Mouse (Mus musculus) embryonic facial prominence, embryonic 13.5 days (tissue): ENCODE data around the gene Map3k5. TPM values are rescaled to one million over a fixed set of nuclear protein-coding genes. Genes with fewer than 3 reads are reported as not detected.

Experiments
- ATAC-seq: fragments of 200-750 bp; cut with Nextera tagmentation; 2 replicates; pipeline ENCODE4 v1.8.0; 2017; ENCODE audit warnings: low read depth; ENCODE audit not compliant: insufficient number of reproducible peaks, insufficient read depth, low FRiP score, low TSS enrichment
- H3K27ac ChIP-seq: fragments of 300-500 bp; sonication (generic); 2 replicates; pipeline ENCODE4 v1.5.1; 2015; ENCODE audit warnings: moderate library complexity, mild to moderate bottlenecking, inconsistent platforms
- H3K27me3 ChIP-seq: fragments of 300-500 bp; sonication (generic); 2 replicates; pipeline ENCODE4 v1.6.1; 2015; ENCODE audit warnings: mild to moderate bottlenecking, inconsistent platforms
- H3K36me3 ChIP-seq: fragments of 300-500 bp; sonication (generic); 2 replicates; pipeline ENCODE4 v1.6.1; 2015; ENCODE audit warnings: mild to moderate bottlenecking, inconsistent platforms
- H3K4me1 ChIP-seq: fragments of 300-500 bp; sonication (generic); 2 replicates; pipeline ENCODE4 v1.6.1; 2015; ENCODE audit warnings: inconsistent platforms
- H3K4me2 ChIP-seq: fragments of 300-500 bp; sonication (generic); 2 replicates; pipeline ENCODE4 v1.6.1; 2015; ENCODE audit warnings: moderate library complexity, mild to moderate bottlenecking, inconsistent platforms
- H3K4me3 ChIP-seq: fragments of 300-500 bp; sonication (generic); 2 replicates; pipeline ENCODE4 v1.5.1; 2015; ENCODE audit warnings: mild to moderate bottlenecking, inconsistent platforms
- H3K9ac ChIP-seq: fragments of 300-500 bp; sonication (generic); 2 replicates; pipeline ENCODE4 v1.6.1; 2015; ENCODE audit warnings: mild to moderate bottlenecking, inconsistent platforms
- H3K9me3 ChIP-seq: fragments of 300-500 bp; sonication (generic); 2 replicates; pipeline ENCODE4 v1.6.1; 2016; ENCODE audit warnings: inconsistent platforms
- WGBS: fragments of 180-500 bp; shearing (Covaris S2); methylation state at CpG from one replicate; pipeline ENCODE4 v1.1.7; 2015; ENCODE audit warnings: mixed read lengths; 5-methylcytosine and 5-hydroxymethylcytosine counted together
- polyA plus RNA-seq: library from polyadenylated mRNA; unstranded; fragments of >200 nt; fragmentation: Nextera tagmentation; extraction: Ambion mirVana; gene quantifications from 2 replicates; pipeline ENCODE4 v1.2.1, GENCODE M21; 2015

Map3k5 gene
- polyA plus RNA-seq: 2.0 and 2.2 TPM in 2 replicates

- Histone ChIP-seq H3K9ac (peak within 1 kb of the TSS; percentile 78), H3K4me2 (peak within 1 kb of the TSS; percentile 96), H3K36me3 (no peaks in the 10 kb centered on the region), H3K27me3 (peaks cover 5% of the 10 kb centered on the region), H3K27ac (peak within 1 kb of the TSS; percentile 77), H3K4me3 (peak within 1 kb of the TSS; percentile 74), H3K9me3 (no peaks in the 10 kb centered on the region), H3K4me1 (peaks cover 23% of the 10 kb centered on the region)
- ATAC-seq: peak; percentile 60
- WGBS: under 1% methylated on average over 86 of the region's 95 CpGs
These were observed at the start of gene Map3k5 for GRCm38 (mm10) chr10:19934384-19935294. TSS of gene Map3k5 (plus strand) at chr10:19934472.

DNA sequence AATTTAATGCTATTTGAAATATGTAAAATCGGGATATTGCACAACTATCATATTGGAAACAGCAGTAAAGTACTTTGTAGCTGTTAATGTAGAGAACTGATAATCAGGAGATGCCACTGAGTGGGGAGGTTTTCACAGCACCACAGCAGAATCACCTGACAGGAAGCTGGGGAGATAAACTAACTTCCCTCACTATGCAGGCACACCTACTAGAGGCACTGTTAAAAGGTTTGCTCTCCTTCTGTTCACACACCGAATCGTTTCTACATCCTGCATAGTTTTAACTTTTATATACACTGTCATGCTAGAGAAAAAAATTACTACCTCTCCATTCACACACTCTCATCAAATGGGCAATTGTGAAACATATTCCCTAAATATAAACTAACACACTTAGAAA lies 48.0 kb upstream of the Map3k5 start:
- no peak overlapping the region for H3K9ac ChIP-seq

GRCm38 (mm10) chr10:19889908-19890307 lies 44.4 kb upstream of the Map3k5 start:
- Histone ChIP-seq H3K4me3 (no peak overlapping the region), H3K4me1 (peaks cover 9% of the 10 kb centered on the region; the same call in 1 of the 2 replicates), H3K9ac (no peak overlapping the region), H3K27ac (no peak overlapping the region), H3K36me3 (peaks cover 7% of the 10 kb centered on the region; the same call in 1 of the 2 replicates), H3K27me3 (no peaks in the 10 kb centered on the region), H3K4me2 (no peak overlapping the region), H3K9me3 (no peaks in the 10 kb centered on the region)
- 77% methylated on average over 3 of the region's 3 CpGs for WGBS
- ATAC-seq: no peak

More for the DNA sequence above, 48.0 kb upstream of the Map3k5 start:
- peaks cover 11% of the 10 kb centered on the region; the same call in 1 of the 2 replicates for H3K36me3 ChIP-seq
- H3K9me3 ChIP-seq: no peaks in the 10 kb centered on the region
- H3K4me2 ChIP-seq: no peak overlapping the region
- ATAC-seq: no peak
- 89% methylated on average over 3 of the region's 3 CpGs for WGBS
- no peaks in the 10 kb centered on the region for H3K27me3 ChIP-seq
- no peak overlapping the region for H3K27ac ChIP-seq
- no peak overlapping the region for H3K4me3 ChIP-seq
- H3K4me1 ChIP-seq: 0 out of 2 replicates have a peak, but pooled peaks cover 3% of the 10 kb centered on the region

- Histone ChIP-seq H3K36me3 (peaks cover 7% of the 10 kb centered on the region; the same call in 1 of the 2 replicates), H3K4me2 (no peak overlapping the region), H3K9ac (no peak overlapping the region), H3K4me1 (peaks cover 9% of the 10 kb centered on the region; the same call in 1 of the 2 replicates), H3K27me3 (no peaks in the 10 kb centered on the region), H3K4me3 (no peak overlapping the region), H3K27ac (no peak overlapping the region), H3K9me3 (no peaks in the 10 kb centered on the region)
- WGBS: 39% methylated on average over 3 of the region's 3 CpGs
- ATAC-seq: no peak
These were observed 42.6 kb upstream of the Map3k5 start for GRCm38 (mm10) chr10:19891686-19892085.

- Histone ChIP-seq H3K27ac (no peak overlapping the region), H3K4me3 (no peak overlapping the region), H3K9me3 (no peaks in the 10 kb centered on the region), H3K27me3 (no peaks in the 10 kb centered on the region), H3K36me3 (peaks cover 7% of the 10 kb centered on the region; the same call in 1 of the 2 replicates), H3K9ac (no peak overlapping the region), H3K4me1 (peaks cover 9% of the 10 kb centered on the region; the same call in 1 of the 2 replicates), H3K4me2 (no peak overlapping the region)
- 69% methylated on average over 6 of the region's 6 CpGs for WGBS
- no peak for ATAC-seq
These were observed 41.1 kb upstream of the Map3k5 start for GRCm38 (mm10) chr10:19893146-19893545.

GRCm38 (mm10) chr10:19893976-19894375 lies 40.3 kb upstream of the Map3k5 start:
- Histone ChIP-seq H3K36me3 (peaks cover under 1% of the 10 kb centered on the region; the same call in 1 of the 2 replicates), H3K9me3 (no peaks in the 10 kb centered on the region), H3K27me3 (no peaks in the 10 kb centered on the region), H3K4me2 (no peak overlapping the region), H3K4me1 (peaks cover 9% of the 10 kb centered on the region; the same call in 1 of the 2 replicates), H3K4me3 (no peak overlapping the region), H3K9ac (no peak overlapping the region), H3K27ac (no peak overlapping the region)
- no peak for ATAC-seq
- WGBS: 18% methylated on average over 4 of the region's 4 CpGs

DNA sequence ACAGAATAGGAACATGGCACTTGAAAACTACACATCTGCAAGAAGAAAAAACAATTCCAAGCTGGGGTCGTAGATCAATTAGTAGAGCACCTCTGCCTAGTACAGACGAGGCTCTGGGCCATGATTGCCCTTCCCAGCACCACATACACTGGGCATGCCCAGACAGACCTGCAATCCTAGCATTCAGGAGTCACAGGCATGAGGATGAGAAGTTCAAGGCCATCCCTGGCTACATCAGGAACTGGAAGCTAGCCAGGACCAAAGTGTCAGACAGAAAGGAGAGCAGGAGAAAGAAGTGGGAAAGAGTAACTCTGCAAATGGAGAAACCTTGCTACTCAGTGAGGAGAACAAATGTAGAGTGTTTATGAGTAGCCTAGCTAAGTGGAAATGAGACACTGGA lies 34.1 kb upstream of the Map3k5 start:
- 57% methylated on average over 2 of the region's 2 CpGs for WGBS
- no peaks in the 10 kb centered on the region for H3K4me1 ChIP-seq
- no peaks in the 10 kb centered on the region for H3K27me3 ChIP-seq
- no peak overlapping the region for H3K27ac ChIP-seq
- H3K9ac ChIP-seq: no peak overlapping the region; the same call in 1 of the 2 replicates
- H3K36me3 ChIP-seq: peaks cover 2% of the 10 kb centered on the region; the same call in 1 of the 2 replicates
- H3K4me2 ChIP-seq: no peak overlapping the region
- no peaks in the 10 kb centered on the region for H3K9me3 ChIP-seq
- no peak overlapping the region for H3K4me3 ChIP-seq
- ATAC-seq: no peak

DNA sequence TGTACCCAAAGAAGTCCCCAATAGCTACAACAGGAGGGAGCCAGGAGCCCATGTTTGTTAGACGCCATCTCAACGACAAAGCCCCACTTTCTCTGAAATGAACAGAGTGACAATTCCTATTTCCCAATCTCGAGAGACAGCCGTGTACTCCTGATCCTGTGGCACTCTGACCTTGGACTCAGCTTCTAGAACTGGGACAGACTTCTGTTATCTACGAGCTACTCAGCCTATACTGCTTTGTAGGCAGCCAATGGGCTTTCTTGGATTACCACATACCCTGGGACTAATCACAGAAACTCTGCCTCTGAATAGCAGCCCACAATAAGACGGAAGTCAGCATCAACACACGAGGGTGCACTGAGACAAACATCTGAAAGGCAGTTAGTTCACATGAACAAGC lies 32.3 kb upstream of the Map3k5 start:
- no peak for ATAC-seq
- H3K4me1 ChIP-seq: no peaks in the 10 kb centered on the region
- peaks cover 2% of the 10 kb centered on the region; the same call in 1 of the 2 replicates for H3K36me3 ChIP-seq
- H3K27me3 ChIP-seq: no peaks in the 10 kb centered on the region
- H3K9ac ChIP-seq: no peak overlapping the region
- WGBS: 80% methylated on average over 7 of the region's 7 CpGs
- H3K9me3 ChIP-seq: no peaks in the 10 kb centered on the region
- no peak overlapping the region for H3K27ac ChIP-seq
- no peak overlapping the region for H3K4me2 ChIP-seq
- no peak overlapping the region for H3K4me3 ChIP-seq

- H3K4me1 ChIP-seq: no peaks in the 10 kb centered on the region
- no peak overlapping the region for H3K4me3 ChIP-seq
- H3K27me3 ChIP-seq: 0 out of 2 replicates have a peak, but pooled peaks cover 5% of the 10 kb centered on the region
- H3K9ac ChIP-seq: no peak overlapping the region
- no peak overlapping the region for H3K4me2 ChIP-seq
- 78% methylated on average over 13 of the region's 13 CpGs for WGBS
- H3K27ac ChIP-seq: no peak overlapping the region
- no peaks in the 10 kb centered on the region for H3K9me3 ChIP-seq
- ATAC-seq: no peak
- H3K36me3 ChIP-seq: peaks cover 2% of the 10 kb centered on the region; the same call in 1 of the 2 replicates
These were observed 30.0 kb upstream of the Map3k5 start for GRCm38 (mm10) chr10:19904077-19904820.

GRCm38 (mm10) chr10:19907246-19907804 lies 26.9 kb upstream of the Map3k5 start, which contains the start of gene Pex7:
TSS of gene Pex7 (minus strand) at chr10:19907689.
- Histone ChIP-seq H3K9ac (peak within 1 kb of the TSS; percentile 88), H3K9me3 (no peaks in the 10 kb centered on the region), H3K4me1 (no peaks in the 10 kb centered on the region), H3K27me3 (0 out of 2 replicates have a peak, but pooled peaks cover 5% of the 10 kb centered on the region), H3K36me3 (no peaks in the 10 kb centered on the region), H3K27ac (peak within 1 kb of the TSS; percentile 97), H3K4me3 (peak within 1 kb of the TSS; percentile 77), H3K4me2 (peak within 1 kb of the TSS; percentile 44)
- under 1% methylated on average over 48 of the region's 60 CpGs for WGBS
- ATAC-seq: peak; percentile 92

GRCm38 (mm10) chr10:19908076-19908475 lies 26.2 kb upstream of the Map3k5 start:
- Histone ChIP-seq H3K36me3 (no peaks in the 10 kb centered on the region), H3K4me2 (0 out of 2 replicates have a peak overlapping the region, but pooled peaks have one; percentile 44), H3K27ac (no peak overlapping the region), H3K27me3 (0 out of 2 replicates have a peak, but pooled peaks cover 5% of the 10 kb centered on the region), H3K4me1 (no peaks in the 10 kb centered on the region), H3K9ac (no peak overlapping the region), H3K9me3 (no peaks in the 10 kb centered on the region), H3K4me3 (no peak overlapping the region)
- WGBS: 71% methylated on average over 2 of the region's 2 CpGs
- ATAC-seq: no peak
